Mouse (Mus musculus) midbrain, embryonic 11.5 days (tissue): ENCODE data around the gene Fkbp5. TPM values are rescaled to one million over a fixed set of nuclear protein-coding genes. Genes with fewer than 3 reads are reported as not detected.
"Not testable (repeated sequence)": the region's sequence is repeated elsewhere in the genome, so short reads cannot be mapped to it uniquely, and the experiment has no call there.

Source experiments
- ATAC-seq: fragments of 200-750 bp; cut with Nextera tagmentation; 2 replicates; pipeline ENCODE4 v1.8.0; 2017; ENCODE audit warnings: moderate TSS enrichment, moderate library complexity; ENCODE audit not compliant: low FRiP score
- DNase-seq: peaks from one replicate; pipeline ENCODE4 v3.0.0; 2015; ENCODE audit warnings: low spot score; ENCODE audit errors: missing footprints
- H3K27ac ChIP-seq: fragments of 300-500 bp; sonication (generic); 2 replicates; pipeline ENCODE4 v1.5.1; 2014; ENCODE audit warnings: low read depth, low read length
- H3K27me3 ChIP-seq: fragments of 300-500 bp; sonication (generic); 2 replicates; pipeline ENCODE4 v1.6.1; 2014; ENCODE audit warnings: mild to moderate bottlenecking, low read length, moderate library complexity, mixed read lengths; ENCODE audit not compliant: control insufficient read depth, insufficient read depth
- H3K36me3 ChIP-seq: fragments of 300-500 bp; sonication (generic); 2 replicates; pipeline ENCODE4 v1.6.1; 2014; ENCODE audit warnings: mild to moderate bottlenecking, low read length, moderate library complexity, mixed read lengths; ENCODE audit not compliant: control insufficient read depth, insufficient read depth
- H3K4me1 ChIP-seq: fragments of 300-500 bp; sonication (generic); 2 replicates; pipeline ENCODE4 v1.6.1; 2014; ENCODE audit warnings: low read length; ENCODE audit not compliant: control insufficient read depth, insufficient read depth
- H3K4me2 ChIP-seq: fragments of 300-500 bp; sonication (generic); 2 replicates; pipeline ENCODE4 v1.6.1; 2014; ENCODE audit warnings: mild to moderate bottlenecking, moderate library complexity
- H3K4me3 ChIP-seq: fragments of 300-500 bp; sonication (generic); 2 replicates; pipeline ENCODE4 v1.5.1; 2014; ENCODE audit warnings: low read depth, low read length
- H3K9ac ChIP-seq: fragments of 300-500 bp; sonication (generic); 2 replicates; pipeline ENCODE4 v1.6.1; 2014; ENCODE audit warnings: low read length
- H3K9me3 ChIP-seq: fragments of 300-500 bp; sonication (generic); 2 replicates; pipeline ENCODE4 v1.6.1; 2016; ENCODE audit warnings: low read length; ENCODE audit not compliant: control insufficient read depth
- WGBS: fragments of 180-500 bp; shearing (Covaris S2); extraction: QIAGEN DNeasy Blood & Tissue Kit; methylation state at CpG from one replicate; pipeline ENCODE4 v1.1.7; 2014; 5-methylcytosine and 5-hydroxymethylcytosine counted together
- polyA plus RNA-seq: library from polyadenylated mRNA; unstranded; fragments of >200 nt; fragmentation: Nextera tagmentation; extraction: Ambion mirVana; gene quantifications from 2 replicates; pipeline ENCODE4 v1.2.1, GENCODE M21; 2014

The Fkbp5 gene
- polyA plus RNA-seq, 1 experiment from 2014 or later, result 10.9 TPM

DNA sequence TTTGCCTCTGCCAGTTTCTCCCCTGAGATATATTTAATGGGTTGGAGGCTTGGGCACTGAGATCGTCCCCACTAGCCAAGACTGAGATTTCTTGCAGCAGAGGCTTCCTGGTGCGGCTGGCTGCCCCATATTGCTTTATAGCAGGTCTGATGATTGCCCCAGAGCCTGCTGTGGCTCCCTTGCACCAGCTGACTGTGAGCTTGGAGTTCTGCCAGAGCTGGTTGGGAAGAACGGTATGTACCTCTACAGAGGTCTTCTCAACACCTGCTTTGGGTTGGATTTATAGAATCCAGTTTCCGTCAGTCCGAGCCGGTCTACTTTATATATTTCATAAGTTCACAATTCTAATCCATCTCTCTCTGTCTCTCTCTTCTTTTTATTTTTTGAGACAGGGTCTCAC, 93.0 kb downstream of the Fkbp5 start:
- no peaks in the 10 kb centered on the region for H3K4me1 ChIP-seq
- H3K9me3 ChIP-seq, result no peaks in the 10 kb centered on the region
- H3K36me3 ChIP-seq, result no peaks in the 10 kb centered on the region
- ATAC-seq, result no peak
- H3K27me3 ChIP-seq, result no peaks in the 10 kb centered on the region
- no peak overlapping the region for H3K27ac ChIP-seq
- H3K4me3 ChIP-seq, result no peak overlapping the region
- no peak for DNase-seq
- 92% methylated on average over 6 of the region's 6 CpGs for WGBS
- H3K4me2 ChIP-seq, result no peak overlapping the region
- H3K9ac ChIP-seq, result no peak overlapping the region

DNA sequence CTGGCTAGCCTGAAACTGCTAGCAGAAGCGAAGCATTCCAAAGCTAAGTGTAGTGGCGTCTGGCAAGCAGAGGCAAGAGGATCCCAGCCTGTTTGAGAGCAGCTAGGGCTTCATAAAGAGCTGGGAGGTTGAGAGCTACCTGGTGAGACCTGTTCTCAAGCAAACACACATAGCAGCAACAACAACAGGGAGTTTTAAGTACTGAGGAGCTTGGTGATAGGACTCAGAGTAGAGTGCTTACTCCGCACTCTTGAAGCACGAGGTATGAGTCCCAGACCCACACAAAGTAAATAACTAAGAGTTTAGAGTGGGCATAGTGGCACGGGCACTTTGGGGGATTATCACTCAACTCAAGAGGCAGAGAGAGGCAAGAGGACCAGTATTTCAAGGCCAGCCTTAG, 96.3 kb downstream of the Fkbp5 start:
- H3K4me2 ChIP-seq, result no peak overlapping the region
- ATAC-seq, result no peak
- WGBS, result 85% methylated on average over 5 of the region's 5 CpGs

DNA sequence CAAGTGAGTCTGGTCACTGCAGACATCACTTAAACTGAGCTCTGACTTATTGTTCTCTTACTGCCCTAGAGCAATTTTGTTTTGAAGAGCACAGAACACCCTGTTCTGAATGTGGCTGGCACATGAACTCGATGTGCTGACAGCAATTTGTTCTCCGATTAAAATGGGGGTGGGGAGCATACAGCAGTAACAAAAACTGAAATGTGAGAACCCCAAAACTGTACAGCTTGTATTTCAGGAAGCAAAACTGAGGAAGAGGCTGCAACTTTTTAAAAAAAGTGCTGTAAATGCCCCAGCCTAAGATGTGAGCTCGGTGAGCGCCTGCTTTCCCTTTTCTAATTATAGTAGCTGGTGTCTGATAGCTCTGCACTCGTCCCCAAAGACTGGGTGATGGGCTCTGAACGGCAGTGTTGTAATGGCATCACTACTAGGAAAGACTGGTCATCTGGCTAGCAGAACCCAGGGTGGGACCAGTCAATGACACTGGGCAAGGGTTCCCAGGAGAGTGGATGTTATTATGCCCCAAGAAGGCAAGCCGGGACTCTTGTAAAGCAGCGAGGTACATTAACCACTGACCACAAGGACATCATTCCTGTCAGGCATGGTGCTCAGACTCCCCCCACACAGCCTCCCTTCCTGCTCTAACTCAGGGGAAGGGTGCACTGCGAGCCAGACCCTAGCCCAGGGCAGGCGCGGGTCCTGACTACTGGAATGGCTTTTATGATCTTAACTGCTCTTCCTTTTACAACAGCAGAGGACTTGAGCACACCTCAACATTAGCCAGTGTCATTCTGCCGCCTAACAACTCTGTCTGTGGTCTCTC, 96.9 kb downstream of the Fkbp5 start:
- 85% methylated on average over 12 of the region's 12 CpGs for WGBS
- no peak for DNase-seq
- Histone ChIP-seq H3K9me3 (no peaks in the 10 kb centered on the region), H3K4me3 (no peak overlapping the region), H3K27me3 (no peaks in the 10 kb centered on the region), H3K9ac (no peak overlapping the region), H3K4me1 (no peaks in the 10 kb centered on the region), H3K36me3 (no peaks in the 10 kb centered on the region), H3K4me2 (no peak overlapping the region), H3K27ac (no peak overlapping the region)
- ATAC-seq, result no peak

More for the DNA sequence above, 96.3 kb downstream of the Fkbp5 start:
- Histone ChIP-seq H3K36me3 (no peaks in the 10 kb centered on the region), H3K9ac (no peak overlapping the region), H3K4me1 (no peaks in the 10 kb centered on the region), H3K4me3 (no peak overlapping the region), H3K27ac (no peak overlapping the region), H3K9me3 (no peaks in the 10 kb centered on the region), H3K27me3 (no peaks in the 10 kb centered on the region)
- no peak for DNase-seq

- WGBS, result 88% methylated on average over 6 of the region's 6 CpGs
- ATAC-seq, result no peak
- H3K9me3 ChIP-seq, result no peaks in the 10 kb centered on the region
Observed at GRCm38 (mm10) chr17:28419636-28420035, 97.7 kb downstream of the Fkbp5 start.

DNA sequence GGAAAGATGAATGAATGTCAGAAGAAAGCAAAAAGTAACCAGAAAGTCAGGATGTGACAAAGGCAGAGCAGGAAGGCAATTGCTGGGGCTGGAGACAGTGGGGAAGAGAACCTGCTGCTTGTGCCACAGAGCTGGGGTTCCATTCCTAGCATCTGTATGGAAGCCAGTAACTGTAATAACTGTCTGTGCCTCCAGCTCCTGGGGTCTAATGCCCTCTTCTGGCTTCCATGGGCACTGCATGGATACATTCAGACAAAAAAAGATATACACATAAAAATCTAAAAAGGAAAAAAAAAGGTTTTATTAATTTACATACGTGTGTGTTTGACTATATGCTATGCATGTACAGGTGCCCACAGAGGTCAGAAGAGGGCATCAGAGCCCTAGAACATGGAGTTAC, 98.4 kb downstream of the Fkbp5 start:
- H3K4me3 ChIP-seq, result no peak overlapping the region
- H3K36me3 ChIP-seq, result no peaks in the 10 kb centered on the region
- no peaks in the 10 kb centered on the region for H3K4me1 ChIP-seq
- ATAC-seq (no peak), DNase-seq (no peak)
- 89% methylated on average over 1 of the region's 1 CpGs for WGBS
- no peak overlapping the region for H3K27ac ChIP-seq
- H3K9ac ChIP-seq, result no peak overlapping the region
- H3K27me3 ChIP-seq, result no peaks in the 10 kb centered on the region
- H3K9me3 ChIP-seq, result no peaks in the 10 kb centered on the region
- no peak overlapping the region for H3K4me2 ChIP-seq

More at GRCm38 (mm10) chr17:28419636-28420035, 97.7 kb downstream of the Fkbp5 start:
- Histone ChIP-seq H3K27ac (no peak overlapping the region), H3K9ac (no peak overlapping the region), H3K4me2 (no peak overlapping the region), H3K4me1 (no peaks in the 10 kb centered on the region), H3K4me3 (no peak overlapping the region), H3K27me3 (no peaks in the 10 kb centered on the region), H3K36me3 (no peaks in the 10 kb centered on the region)
- no peak for DNase-seq

GRCm38 (mm10) chr17:28418481-28418880, 98.8 kb downstream of the Fkbp5 start:
- not testable (repeated sequence) for H3K4me2 ChIP-seq, H3K4me3 ChIP-seq, H3K27ac ChIP-seq, H3K36me3 ChIP-seq, H3K9ac ChIP-seq, H3K4me1 ChIP-seq, H3K27me3 ChIP-seq, ATAC-seq, H3K9me3 ChIP-seq, DNase-seq

- H3K27ac ChIP-seq, result no peak overlapping the region
- no peaks in the 10 kb centered on the region for H3K36me3 ChIP-seq
- H3K4me3 ChIP-seq, result no peak overlapping the region
- no peaks in the 10 kb centered on the region for H3K9me3 ChIP-seq
- no peak overlapping the region for H3K4me2 ChIP-seq
- no peaks in the 10 kb centered on the region for H3K4me1 ChIP-seq
- no peak overlapping the region for H3K9ac ChIP-seq
- DNase-seq, result no peak
- WGBS, result 90% methylated on average over 5 of the region's 5 CpGs
- H3K27me3 ChIP-seq, result no peaks in the 10 kb centered on the region
- no peak for ATAC-seq
Observed at GRCm38 (mm10) chr17:28417771-28418170, 99.6 kb downstream of the Fkbp5 start.

DNA sequence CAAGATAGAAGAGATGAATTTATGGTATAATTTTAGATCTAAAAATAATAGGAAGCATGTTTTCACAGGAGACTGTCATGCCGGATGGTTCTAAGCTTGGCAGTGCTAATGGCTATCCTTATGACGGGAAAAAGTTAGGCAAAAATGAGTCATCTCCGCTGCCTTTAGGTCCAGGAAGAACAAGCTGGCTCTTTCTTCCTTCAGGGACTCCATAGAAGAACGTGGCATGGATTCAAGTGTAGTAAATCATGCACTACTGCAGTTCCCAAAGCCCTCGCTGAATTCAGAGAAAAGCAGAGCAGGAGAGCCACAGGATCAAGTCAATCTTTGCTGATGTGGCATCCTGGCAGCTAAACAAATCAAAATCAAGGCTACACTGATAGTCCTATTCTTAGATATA, 102.1 kb downstream of the Fkbp5 start:
- H3K27me3 ChIP-seq, result no peaks in the 10 kb centered on the region
- DNase-seq (no peak), ATAC-seq (no peak)
- no peak overlapping the region for H3K9ac ChIP-seq
- WGBS, result 95% methylated on average over 5 of the region's 5 CpGs
- H3K36me3 ChIP-seq, result no peaks in the 10 kb centered on the region
- no peak overlapping the region for H3K4me3 ChIP-seq
- H3K4me1 ChIP-seq, result no peaks in the 10 kb centered on the region
- no peak overlapping the region for H3K4me2 ChIP-seq
- H3K27ac ChIP-seq, result no peak overlapping the region
- H3K9me3 ChIP-seq, result no peaks in the 10 kb centered on the region

GRCm38 (mm10) chr17:28411381-28411960, 105.9 kb downstream of the Fkbp5 start:
- Histone ChIP-seq H3K4me1 (no peaks in the 10 kb centered on the region), H3K9ac (no peak overlapping the region), H3K9me3 (no peaks in the 10 kb centered on the region), H3K4me3 (no peak overlapping the region), H3K4me2 (no peak overlapping the region), H3K27ac (no peak overlapping the region), H3K27me3 (no peaks in the 10 kb centered on the region), H3K36me3 (no peaks in the 10 kb centered on the region; the same call in 1 of the 2 replicates)
- ATAC-seq, result no peak
- WGBS, result 86% methylated on average over 10 of the region's 10 CpGs
- DNase-seq, result no peak
